Mouse (Mus musculus) heart, adult 2 months (tissue): ENCODE measurements at regions not wholly inside any gene's neighbourhood (a gene's known extent, or its start where the extent isn't known, plus 50 kb on each side); places are given as distances from the start of the nearest gene placed in this dataset.

Source experiments
- CTCF ChIP-seq: fragments of 200-600 bp; IDR thresholded peaks from 2 replicates; pipeline ENCODE4 v1.8.1; 2022; ENCODE audit warnings: antibody characterized with exemption, mild to moderate bottlenecking, moderate library complexity
- EP300 ChIP-seq: fragments of 200-500 bp; IDR thresholded peaks from 2 replicates; pipeline ENCODE4 v1.6.1; 2011; ENCODE audit warnings: low read depth, low read length, control low read depth; ENCODE audit not compliant: insufficient read depth

- no peak for TF ChIP-seq CTCF
- no peak for TF ChIP-seq EP300
These were observed 153.5 kb upstream of the Cep162 start for GRCm38 (mm10) chr9:87408805-87409204.
